Mouse (Mus musculus) embryonic fibroblast, embryonic 13.5 days (primary cell): ENCODE data around the gene Mrpl45.

ENCODE experiments used
- CTCF ChIP-seq: IDR thresholded peaks from 2 replicates; pipeline ENCODE4 v1.5.1; 2011; ENCODE audit warnings: mild to moderate bottlenecking, control low read depth, low read length, moderate library complexity, borderline replicate concordance; ENCODE audit not compliant: insufficient read depth
- POLR2A ChIP-seq: IDR thresholded peaks from 2 replicates; pipeline ENCODE4 v1.6.1; 2011; ENCODE audit warnings: low read depth, mild to moderate bottlenecking, control low read depth, low read length, moderate library complexity

GRCm38 (mm10) chr11:97363644-97363995 lies 48.1 kb downstream of the Mrpl45 start:
- TF ChIP-seq CTCF (no peak), POLR2A (no peak)
